Mouse (Mus musculus): ENCODE data around the gene Apol7a. TPM values are rescaled to one million over a fixed set of nuclear protein-coding genes. Genes with fewer than 3 reads are reported as not detected.
"Not testable (repeated sequence)": the region's sequence is repeated elsewhere in the genome, so short reads cannot be mapped to it uniquely, and the experiment has no call there.

Gene Apol7a
- total RNA-seq (2014; rRNA removed), result not detected in 2 replicates
- polyA plus RNA-seq (2015; fragmentation: Nextera tagmentation; extraction: Ambion mirVana), result not detected in 2 replicates

GRCm38 (mm10) chr15:77399027-77399426 is at the start of gene Apol7a:
Gene Apol7a (minus strand): TSS chr15:77399110.
- WGBS, result 58% methylated on average over 9 of the region's 9 CpGs
- peak; percentile 56 for DNase-seq (ENCODE audit: low spot score)
- not testable (repeated sequence) for H3K9ac ChIP-seq (replicated peaks; ENCODE audit: low read length); H3K27ac ChIP-seq; H3K4me1 ChIP-seq (ENCODE audit: insufficient read depth, low read length); H3K27me3 ChIP-seq (ENCODE audit: insufficient read depth, low read length); H3K9me3 ChIP-seq (ENCODE audit: low read length); H3K4me2 ChIP-seq (ENCODE audit: low read depth, low read length); H3K4me3 ChIP-seq (ENCODE audit: low read length); H3K36me3 ChIP-seq (ENCODE audit: insufficient read depth, low read length); ATAC-seq
- peak; percentile 58 for TF ChIP-seq CTCF (IDR thresholded peaks at IDR 0.05; ENCODE audit: low read depth)

GRCm38 (mm10) chr15:77447392-77447791 is 48.5 kb upstream of the Apol7a start, which contains the start of gene Apol7b:
Gene Apol7b (minus strand): TSS chr15:77447492.
- not testable (repeated sequence) for H3K9me3 ChIP-seq (ENCODE audit: low read length); H3K36me3 ChIP-seq (ENCODE audit: insufficient read depth, low read length); H3K4me3 ChIP-seq (ENCODE audit: low read length); H3K4me2 ChIP-seq (ENCODE audit: low read depth, low read length); ATAC-seq; DNase-seq (ENCODE audit: low spot score); H3K27ac ChIP-seq; H3K4me1 ChIP-seq (ENCODE audit: insufficient read depth, low read length); H3K9ac ChIP-seq (replicated peaks; ENCODE audit: low read length); H3K27me3 ChIP-seq (ENCODE audit: insufficient read depth, low read length)
- 92% methylated on average over 2 of the region's 2 CpGs for WGBS

- not testable (repeated sequence) for ATAC-seq; H3K9me3 ChIP-seq (ENCODE audit: low read length); H3K27ac ChIP-seq; H3K27me3 ChIP-seq (ENCODE audit: insufficient read depth, low read length); DNase-seq (ENCODE audit: low spot score); H3K4me3 ChIP-seq (ENCODE audit: low read length); H3K36me3 ChIP-seq (ENCODE audit: insufficient read depth, low read length); H3K4me2 ChIP-seq (ENCODE audit: low read depth, low read length); H3K4me1 ChIP-seq (ENCODE audit: insufficient read depth, low read length); H3K9ac ChIP-seq (replicated peaks; ENCODE audit: low read length)
- 100% methylated on average over 1 of the region's 1 CpGs for WGBS
These were observed 46.8 kb upstream of the Apol7a start for GRCm38 (mm10) chr15:77445668-77446067.

- not testable (repeated sequence) for H3K27ac ChIP-seq; ATAC-seq; H3K4me3 ChIP-seq (ENCODE audit: low read length); H3K4me2 ChIP-seq (ENCODE audit: low read depth, low read length); H3K4me1 ChIP-seq (ENCODE audit: insufficient read depth, low read length); H3K9me3 ChIP-seq (ENCODE audit: low read length); H3K36me3 ChIP-seq (ENCODE audit: insufficient read depth, low read length); H3K27me3 ChIP-seq (ENCODE audit: insufficient read depth, low read length); H3K9ac ChIP-seq (replicated peaks; ENCODE audit: low read length)
- WGBS, result 56% methylated on average over 7 of the region's 8 CpGs
- peak; percentile 18 for DNase-seq (ENCODE audit: low spot score)
These were observed 45.8 kb upstream of the Apol7a start for GRCm38 (mm10) chr15:77444746-77445145.

GRCm38 (mm10) chr15:77428690-77429448 is 30.0 kb upstream of the Apol7a start:
- 58% methylated on average over 8 of the region's 10 CpGs for WGBS

GRCm38 (mm10) chr15:77422925-77423324 is 24.0 kb upstream of the Apol7a start:
- not testable (repeated sequence) for ATAC-seq; H3K9me3 ChIP-seq (ENCODE audit: low read length); H3K27me3 ChIP-seq (ENCODE audit: insufficient read depth, low read length); H3K4me3 ChIP-seq (ENCODE audit: low read length); H3K4me1 ChIP-seq (ENCODE audit: insufficient read depth, low read length); H3K36me3 ChIP-seq (ENCODE audit: insufficient read depth, low read length); H3K4me2 ChIP-seq (ENCODE audit: low read depth, low read length); H3K9ac ChIP-seq (replicated peaks; ENCODE audit: low read length); H3K27ac ChIP-seq; DNase-seq (ENCODE audit: low spot score)
- 94% methylated on average over 3 of the region's 7 CpGs for WGBS

More at GRCm38 (mm10) chr15:77428690-77429448, 30.0 kb upstream of the Apol7a start:
- H3K4me2 ChIP-seq (ENCODE audit: low read depth, low read length); H3K4me1 ChIP-seq (ENCODE audit: insufficient read depth, low read length); H3K27me3 ChIP-seq (ENCODE audit: insufficient read depth, low read length); H3K4me3 ChIP-seq (ENCODE audit: low read length); H3K9ac ChIP-seq (replicated peaks; ENCODE audit: low read length); H3K9me3 ChIP-seq (ENCODE audit: low read length); H3K36me3 ChIP-seq (ENCODE audit: insufficient read depth, low read length); ATAC-seq; DNase-seq (ENCODE audit: low spot score); H3K27ac ChIP-seq: not testable (repeated sequence)

- not testable (repeated sequence) for H3K4me2 ChIP-seq (ENCODE audit: low read depth, low read length); H3K27me3 ChIP-seq (ENCODE audit: insufficient read depth, low read length); H3K9ac ChIP-seq (replicated peaks; ENCODE audit: low read length); H3K9me3 ChIP-seq (ENCODE audit: low read length); H3K4me3 ChIP-seq (ENCODE audit: low read length); H3K27ac ChIP-seq; H3K36me3 ChIP-seq (ENCODE audit: insufficient read depth, low read length); ATAC-seq; DNase-seq (ENCODE audit: low spot score); H3K4me1 ChIP-seq (ENCODE audit: insufficient read depth, low read length)
- no CpG with 5 or more reads among the region's 3 CpGs for WGBS
These were observed 20.7 kb upstream of the Apol7a start for GRCm38 (mm10) chr15:77419657-77420056.

GRCm38 (mm10) chr15:77416655-77417333 is 17.9 kb upstream of the Apol7a start:
- peak; percentile 75 for ATAC-seq
- H3K4me3 ChIP-seq (ENCODE audit: low read length); H3K36me3 ChIP-seq (ENCODE audit: insufficient read depth, low read length); H3K4me2 ChIP-seq (ENCODE audit: low read depth, low read length); H3K9ac ChIP-seq (replicated peaks; ENCODE audit: low read length); DNase-seq (ENCODE audit: low spot score); H3K27ac ChIP-seq; H3K4me1 ChIP-seq (ENCODE audit: insufficient read depth, low read length); H3K27me3 ChIP-seq (ENCODE audit: insufficient read depth, low read length); H3K9me3 ChIP-seq (ENCODE audit: low read length): not testable (repeated sequence)
- 35% methylated on average over 2 of the region's 10 CpGs for WGBS

GRCm38 (mm10) chr15:77415653-77416052 is 16.7 kb upstream of the Apol7a start:
- not testable (repeated sequence) for H3K9ac ChIP-seq (replicated peaks; ENCODE audit: low read length); H3K27ac ChIP-seq; DNase-seq (ENCODE audit: low spot score); ATAC-seq; H3K4me1 ChIP-seq (ENCODE audit: insufficient read depth, low read length); H3K27me3 ChIP-seq (ENCODE audit: insufficient read depth, low read length); H3K9me3 ChIP-seq (ENCODE audit: low read length); H3K4me2 ChIP-seq (ENCODE audit: low read depth, low read length); H3K36me3 ChIP-seq (ENCODE audit: insufficient read depth, low read length); H3K4me3 ChIP-seq (ENCODE audit: low read length)
- WGBS, result 81% methylated on average over 2 of the region's 2 CpGs
